Mouse (Mus musculus) inflammation-experienced regulatory T-cells, adult 16 weeks (primary cell): ENCODE measurements around the gene Ly6g6f. TPM values are rescaled to one million over a fixed set of nuclear protein-coding genes. Genes with fewer than 3 reads are reported as not detected.

Experiments
- polyA plus RNA-seq: library from polyadenylated mRNA; unstranded; fragments of 100-300 nt; shearing (Covaris generic); gene quantifications from one replicate; pipeline ENCODE4 v1.2.1, GENCODE M21; 2017

Ly6g6f gene
- not detected for polyA plus RNA-seq

DNA sequence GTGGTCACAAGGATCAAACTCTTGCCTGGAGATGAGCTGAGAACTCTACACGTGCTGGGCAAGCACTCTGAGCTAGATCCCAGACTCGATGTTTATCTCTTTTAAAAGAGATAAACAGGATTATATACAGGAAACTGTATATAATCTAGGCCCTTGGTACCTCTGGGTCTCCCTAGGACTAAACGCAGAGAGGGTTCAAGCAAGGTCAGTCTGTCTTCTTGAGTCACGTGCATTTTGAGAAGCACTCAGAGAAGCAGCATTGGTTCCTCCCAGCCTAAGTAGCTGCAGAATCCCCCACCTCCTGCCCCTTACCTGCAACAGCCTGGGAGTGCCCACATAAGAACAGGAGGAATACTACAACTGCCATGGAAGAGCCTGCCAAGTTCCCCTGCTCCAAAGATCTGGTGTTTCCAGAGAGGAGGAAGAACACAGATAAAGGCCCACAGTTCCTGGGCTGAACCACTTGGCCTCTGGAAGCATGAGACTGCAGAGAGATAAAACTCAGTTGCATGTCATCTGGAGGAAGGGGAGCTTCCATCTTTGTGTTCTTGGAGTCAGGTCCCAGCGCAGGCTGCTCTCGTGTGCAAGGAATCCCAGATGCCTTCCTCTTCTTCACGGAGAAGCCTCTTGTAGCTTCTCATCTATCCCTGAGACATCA lies at the start of gene Ly6g6f:
TSS of gene Ly6g6f (minus strand) at position 403 of the 658 bp plus-strand sequence.

GRCm38 (mm10) chr17:35134801-35135590 lies 49.6 kb upstream of the Ly6g6f start, which contains the start of gene Bag6:
TSS of gene Bag6 (plus strand) at chr17:35135178.

GRCm38 (mm10) chr17:35131500-35132173 lies 46.2 kb upstream of the Ly6g6f start, which contains the start of gene Apom:
TSS of gene Apom (minus strand) at chr17:35132050.

GRCm38 (mm10) chr17:35126206-35126611 lies 40.8 kb upstream of the Ly6g6f start, which contains the start of gene D17H6S53E:
TSS of gene D17H6S53E (plus strand) at chr17:35126373.

GRCm38 (mm10) chr17:35121871-35122303 lies 36.5 kb upstream of the Ly6g6f start, which contains the start of gene Csnk2b:
TSS of gene Csnk2b (minus strand) at chr17:35122053.

DNA sequence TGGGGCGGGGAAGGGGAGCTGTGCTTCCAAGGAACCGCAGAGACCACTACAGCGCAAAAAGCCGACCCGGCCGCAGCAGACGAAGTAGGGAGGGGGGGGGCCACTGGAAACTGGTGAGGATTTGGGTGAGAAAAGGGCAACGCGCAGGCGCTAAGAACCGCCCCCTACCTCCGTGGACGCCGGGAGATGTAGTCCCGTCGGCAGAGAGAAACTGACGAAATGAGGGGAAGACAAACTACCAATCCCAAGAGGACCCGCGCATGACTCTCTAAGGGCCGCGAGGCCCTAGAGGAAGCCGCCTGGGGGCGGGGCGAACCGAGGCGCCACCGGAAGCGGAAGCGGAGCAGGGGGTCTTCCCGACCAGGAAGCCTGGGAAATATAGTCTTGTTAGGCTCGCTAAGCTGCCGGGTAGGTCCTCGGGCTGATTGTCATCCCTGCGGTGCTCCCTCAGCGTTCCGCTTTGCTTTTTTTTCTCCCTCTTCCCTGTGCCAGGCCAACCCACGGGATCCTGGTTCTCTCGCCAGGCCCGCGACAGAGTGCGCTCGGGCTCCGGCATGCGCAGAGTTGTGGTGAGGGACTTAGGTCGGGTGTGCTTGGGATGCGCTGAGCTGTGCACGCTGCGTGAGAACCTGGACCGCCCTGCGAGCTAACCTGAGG lies 35.9 kb upstream of the Ly6g6f start, which contains the start of gene Gpank1:
TSS of gene Gpank1 (plus strand) at position 313 of the 657 bp plus-strand sequence.

GRCm38 (mm10) chr17:35115046-35116019 lies 29.9 kb upstream of the Ly6g6f start, which contains the start of gene Ly6g5b:
TSS of gene Ly6g5b (minus strand) at chr17:35115428.

DNA sequence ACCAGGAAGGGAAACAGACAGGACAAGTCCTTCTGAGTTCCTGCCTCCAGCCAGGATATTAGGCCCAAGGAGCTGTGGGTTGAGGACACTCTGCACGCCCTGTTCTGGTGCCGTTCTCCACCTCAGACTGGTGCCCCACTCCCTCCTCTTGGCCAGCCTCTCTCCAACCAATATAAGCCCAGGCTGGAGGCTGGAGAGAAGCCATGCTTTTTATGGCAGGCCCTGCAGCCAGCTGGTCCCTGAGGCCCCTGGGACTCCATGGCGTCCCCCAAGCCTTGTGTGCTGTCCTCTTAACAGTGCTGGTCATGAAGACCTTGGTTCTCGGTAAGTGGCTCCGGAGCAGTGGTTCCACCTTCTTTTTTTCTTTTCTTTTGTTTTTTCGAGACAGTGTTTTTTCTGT lies 22.7 kb upstream of the Ly6g6f start, which contains the start of gene Ly6g5c:
TSS of gene Ly6g5c (plus strand) at position 183 of the 400 bp plus-strand sequence.

GRCm38 (mm10) chr17:35088825-35089644 lies 3.6 kb upstream of the Ly6g6f start, which contains the start of gene Abhd16a:
TSS of gene Abhd16a (plus strand) at chr17:35089263.

GRCm38 (mm10) chr17:35077786-35078233 lies 7.6 kb downstream of the Ly6g6f start, which contains the start of gene Ly6g6d:
TSS of gene Ly6g6d (minus strand) at chr17:35078065.

GRCm38 (mm10) chr17:35076507-35077176 lies 8.8 kb downstream of the Ly6g6f start, which contains the start of gene Ly6g6e:
TSS of gene Ly6g6e (plus strand) at chr17:35076902.

DNA sequence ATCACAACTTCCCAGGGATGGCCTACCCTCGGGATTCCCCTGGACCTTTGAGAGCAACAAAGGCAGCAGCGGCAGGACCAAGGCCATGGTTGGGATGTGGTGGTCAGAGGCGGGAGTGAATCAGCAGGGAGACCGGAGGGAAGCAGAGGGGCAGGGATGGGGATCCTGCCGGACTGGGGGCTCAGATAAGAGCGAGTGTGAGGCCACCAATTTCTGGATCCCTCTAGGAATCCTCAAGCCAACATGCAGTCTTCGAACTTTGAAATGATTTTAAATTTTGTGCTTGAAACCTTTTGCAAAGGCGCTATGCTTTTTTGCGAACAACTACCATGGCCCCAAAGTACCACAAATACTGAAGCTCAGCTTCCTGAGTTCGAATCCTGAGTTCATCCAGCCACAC lies 19.3 kb downstream of the Ly6g6f start, which contains the start of gene Mpig6b:
TSS of gene Mpig6b (minus strand) at position 101 of the 400 bp plus-strand sequence.

DNA sequence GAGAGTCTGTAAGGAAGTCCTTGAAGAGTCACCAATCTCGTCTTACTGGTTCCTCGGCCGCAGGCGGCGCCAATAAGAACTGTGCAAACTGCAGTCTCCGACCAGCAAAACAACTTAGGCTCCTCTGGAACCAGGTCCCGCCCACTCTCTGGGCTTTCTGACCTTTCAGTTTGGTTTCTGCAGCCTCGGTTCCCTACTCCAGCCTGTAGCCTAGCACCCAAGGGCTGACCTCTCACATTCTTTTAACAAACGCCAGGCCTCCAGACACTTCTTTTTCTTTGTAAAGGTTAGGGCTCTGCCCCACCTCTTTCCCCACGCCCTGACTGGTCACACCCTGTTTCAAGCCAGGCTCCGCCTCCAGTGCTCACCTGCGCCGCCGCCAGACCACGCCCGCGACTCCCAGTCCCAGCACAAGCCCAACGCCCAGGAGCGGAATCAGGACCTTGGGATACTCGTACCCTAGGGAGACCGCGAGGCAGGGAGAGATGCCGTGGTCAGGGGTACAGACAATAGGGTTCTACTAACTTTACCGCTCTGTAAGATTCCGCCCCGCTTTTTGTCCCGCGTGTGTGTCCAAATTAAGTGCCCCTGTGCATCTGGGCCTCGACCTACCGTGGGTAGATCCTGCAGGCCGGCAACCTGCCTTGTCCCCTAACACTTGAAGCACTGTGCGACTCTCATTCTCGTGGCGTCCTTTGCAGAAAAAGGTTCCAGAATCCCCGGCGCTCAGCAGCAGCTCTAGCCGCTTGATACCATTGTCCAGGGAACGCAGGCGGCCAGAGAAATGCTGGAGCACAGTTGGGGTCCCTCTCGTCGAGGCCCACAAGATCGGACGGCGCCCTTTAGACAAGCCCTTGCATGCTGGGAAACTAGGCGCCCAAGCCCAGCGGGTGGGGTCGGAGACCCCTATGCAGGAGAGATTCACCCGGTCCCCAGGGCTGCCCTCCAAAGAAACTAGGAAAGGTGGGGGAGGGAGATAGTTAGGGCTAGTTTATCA lies 20.2 kb downstream of the Ly6g6f start, which contains the start of gene Ly6g6c:
TSS of gene Ly6g6c (plus strand) at position 438 of the 997 bp plus-strand sequence.

DNA sequence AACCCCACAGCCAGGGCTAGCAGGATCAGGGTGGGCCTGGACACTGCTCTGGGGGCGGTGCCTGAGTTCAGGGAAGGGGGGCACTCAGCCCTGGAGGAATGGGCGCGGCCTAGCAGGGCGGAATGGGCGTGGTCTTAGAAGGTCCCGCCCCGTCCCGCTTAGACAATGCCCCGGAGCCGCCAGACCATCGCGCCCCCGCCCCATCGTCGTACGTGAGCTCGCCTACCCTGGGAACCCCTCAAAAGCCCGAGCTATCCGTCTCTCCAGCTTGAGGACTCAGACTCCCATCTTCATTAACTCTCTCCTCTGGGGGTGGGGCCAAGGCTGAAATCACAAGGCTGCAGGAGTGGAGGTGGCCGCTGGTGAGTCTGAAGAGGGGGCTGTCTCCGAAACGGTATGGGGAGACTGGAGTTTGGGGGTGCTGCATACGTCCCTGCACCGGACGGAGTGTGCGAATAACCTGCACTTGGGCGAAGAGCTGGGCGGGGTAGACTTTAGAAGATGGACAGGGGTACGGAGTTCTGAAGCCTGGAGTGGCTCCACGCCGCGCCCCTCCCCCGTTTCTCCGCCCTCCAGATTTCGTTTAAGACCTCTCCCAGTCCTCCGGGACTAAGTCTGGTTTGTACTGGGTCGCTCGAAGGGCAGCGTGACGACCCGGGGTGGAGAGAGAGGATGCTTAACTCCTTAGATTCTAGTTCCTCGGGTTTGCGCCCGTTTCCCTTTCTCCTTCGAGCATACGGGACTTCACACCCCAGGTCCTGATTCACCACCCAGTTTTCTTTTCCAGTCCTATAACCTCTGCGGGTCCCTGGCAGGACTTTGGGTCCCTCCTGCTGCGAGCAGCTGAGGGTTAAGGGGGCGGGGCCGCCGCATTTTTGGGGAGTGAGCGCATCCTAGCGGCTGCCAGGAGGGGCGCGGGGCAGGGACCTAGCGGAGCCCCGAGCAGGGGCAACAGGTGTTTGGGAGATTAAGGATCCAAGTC lies 26.2 kb downstream of the Ly6g6f start, which contains the start of gene Ddah2:
TSS of gene Ddah2 (plus strand) at position 125 of the 982 bp plus-strand sequence.

GRCm38 (mm10) chr17:35049561-35050016 lies 35.8 kb downstream of the Ly6g6f start, which contains the start of gene Clic1:
TSS of gene Clic1 (plus strand) at chr17:35049966.

